Mouse (Mus musculus) embryonic facial prominence, embryonic 14.5 days (tissue): Measurements from ENCODE around the gene Mlh3. TPM values are rescaled to one million over a fixed set of nuclear protein-coding genes. Genes with fewer than 3 reads are reported as not detected.

Experiments used
- ATAC-seq: fragments of 200-750 bp; cut with Nextera tagmentation; 2 replicates; pipeline ENCODE4 v1.8.0; 2017; ENCODE audit warnings: low read depth, moderate number of reproducible peaks, moderate TSS enrichment
- DNase-seq: peaks from one replicate; pipeline ENCODE4 v3.0.0-alpha.2; 2015; ENCODE audit warnings: low spot score
- H3K27ac ChIP-seq: fragments of 300-500 bp; sonication (generic); replicated peaks from 2 replicates; pipeline ENCODE4 v1.5.1; 2014; ENCODE audit warnings: low read depth, mild to moderate bottlenecking, low read length, moderate library complexity
- H3K27me3 ChIP-seq: fragments of 300-500 bp; sonication (generic); replicated peaks from 2 replicates; pipeline ENCODE4 v1.6.1; 2014; ENCODE audit warnings: low read length; ENCODE audit not compliant: control insufficient read depth, insufficient read depth
- H3K36me3 ChIP-seq: fragments of 300-500 bp; sonication (generic); 2 replicates; pipeline ENCODE4 v1.6.1; 2014; ENCODE audit warnings: low read length, mixed read lengths; ENCODE audit not compliant: control insufficient read depth, insufficient read depth
- H3K4me1 ChIP-seq: fragments of 300-500 bp; sonication (generic); 2 replicates; pipeline ENCODE4 v1.6.1; 2014; ENCODE audit warnings: antibody characterized with exemption, low read length; ENCODE audit not compliant: control insufficient read depth, insufficient read depth
- H3K4me2 ChIP-seq: fragments of 300-500 bp; sonication (generic); 2 replicates; pipeline ENCODE4 v1.6.1; 2014; ENCODE audit warnings: low read depth, mild to moderate bottlenecking, low read length, moderate library complexity, mixed read lengths
- H3K4me3 ChIP-seq: fragments of 300-500 bp; sonication (generic); 2 replicates; pipeline ENCODE4 v1.5.1; 2014; ENCODE audit warnings: low read depth, mild to moderate bottlenecking, low read length
- H3K9ac ChIP-seq: fragments of 300-500 bp; sonication (generic); 2 replicates; pipeline ENCODE4 v1.6.1; 2014; ENCODE audit warnings: low read depth, mild to moderate bottlenecking, low read length, moderate library complexity, mixed read lengths
- H3K9me3 ChIP-seq: fragments of 300-500 bp; sonication (generic); 2 replicates; pipeline ENCODE4 v1.6.1; 2016; ENCODE audit warnings: low read length; ENCODE audit not compliant: control insufficient read depth
- WGBS: fragments of 180-500 bp; shearing (Covaris S2); extraction: QIAGEN DNeasy Blood & Tissue Kit; methylation state at CpG from one replicate; pipeline ENCODE4 v1.1.7; 2014; 5-methylcytosine and 5-hydroxymethylcytosine counted together
- polyA plus RNA-seq: library from polyadenylated mRNA; unstranded; fragments of >200 nt; fragmentation: Nextera tagmentation; extraction: Ambion mirVana; gene quantifications from 2 replicates; pipeline ENCODE4 v1.2.1, GENCODE M21; 2014

Mlh3 gene
- polyA plus RNA-seq, 1 experiment from 2014 or later, result 8.3 TPM

DNA sequence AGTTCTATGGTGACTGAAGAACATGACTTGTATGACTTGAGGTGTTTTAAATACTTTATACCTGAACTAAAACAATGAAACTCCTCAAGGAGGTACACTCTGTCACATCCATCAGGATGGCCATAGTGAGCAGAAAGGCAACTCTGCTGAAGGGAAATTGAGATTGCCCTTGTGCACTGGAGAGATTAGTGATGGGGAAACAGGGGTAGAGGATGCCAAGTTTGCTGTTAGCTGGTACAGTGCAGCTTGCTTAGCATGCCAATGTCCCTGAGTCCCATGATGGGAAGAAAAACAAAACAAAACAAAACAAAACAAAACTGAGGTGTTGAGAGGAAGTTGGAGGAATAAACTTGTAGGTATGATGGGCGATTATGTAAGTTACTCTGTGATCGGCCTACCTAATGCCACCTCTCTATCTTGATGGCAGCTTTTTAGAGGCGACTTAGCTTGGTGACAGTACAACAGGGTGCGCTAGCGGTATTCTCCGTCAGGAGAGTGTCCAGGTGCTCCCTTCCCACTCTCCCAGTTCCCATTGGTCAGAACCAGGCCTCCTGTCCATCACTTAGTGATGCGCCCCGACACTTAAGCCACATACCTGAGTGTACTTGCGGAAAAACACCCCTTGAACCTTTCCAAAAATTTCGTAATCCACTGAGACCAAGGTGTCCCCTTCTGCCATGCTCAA, 9.1 kb upstream of the Mlh3 start:
- peak overlapping the region; percentile 69 for H3K4me3 ChIP-seq
- H3K9me3 ChIP-seq, result no peaks in the 10 kb centered on the region
- peak overlapping the region; percentile 81 for H3K9ac ChIP-seq
- H3K27me3 ChIP-seq, result no peaks in the 10 kb centered on the region
- peak overlapping the region; percentile 64 for H3K27ac ChIP-seq
- H3K4me2 ChIP-seq, result peak overlapping the region; percentile 70
- WGBS, result 5% methylated on average over 10 of the region's 10 CpGs
- DNase-seq (no peak), ATAC-seq (no peak)
- H3K4me1 ChIP-seq, result no peaks in the 10 kb centered on the region
- 0 out of 2 replicates have a peak, but pooled peaks cover 2% of the 10 kb centered on the region for H3K36me3 ChIP-seq

DNA sequence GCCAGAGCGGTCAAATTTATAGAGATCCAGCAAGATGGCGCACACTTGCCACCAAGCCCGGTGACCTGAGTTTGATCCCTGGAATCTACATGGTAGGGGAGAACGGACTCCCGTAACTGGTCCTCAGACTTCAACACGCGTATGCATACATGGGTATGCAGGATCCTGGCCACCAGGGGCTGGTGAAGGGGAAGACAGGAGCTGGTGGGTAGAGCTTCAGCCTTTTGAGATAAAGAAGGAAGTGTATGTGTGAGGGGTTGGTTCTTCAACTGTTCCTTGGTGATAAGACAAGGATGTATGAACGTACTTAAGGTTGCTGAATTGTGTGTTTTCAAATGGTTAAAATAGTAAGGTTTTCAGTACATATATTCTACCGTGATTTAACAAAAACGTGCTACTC, 8.5 kb upstream of the Mlh3 start:
- Histone ChIP-seq H3K27me3 (no peaks in the 10 kb centered on the region), H3K4me3 (no peak overlapping the region), H3K9ac (no peak overlapping the region), H3K4me2 (no peak overlapping the region), H3K4me1 (no peaks in the 10 kb centered on the region), H3K27ac (no peak overlapping the region), H3K36me3 (0 out of 2 replicates have a peak, but pooled peaks cover 2% of the 10 kb centered on the region), H3K9me3 (no peaks in the 10 kb centered on the region)
- DNase-seq (no peak), ATAC-seq (no peak)
- WGBS, result 96% methylated on average over 10 of the region's 10 CpGs

DNA sequence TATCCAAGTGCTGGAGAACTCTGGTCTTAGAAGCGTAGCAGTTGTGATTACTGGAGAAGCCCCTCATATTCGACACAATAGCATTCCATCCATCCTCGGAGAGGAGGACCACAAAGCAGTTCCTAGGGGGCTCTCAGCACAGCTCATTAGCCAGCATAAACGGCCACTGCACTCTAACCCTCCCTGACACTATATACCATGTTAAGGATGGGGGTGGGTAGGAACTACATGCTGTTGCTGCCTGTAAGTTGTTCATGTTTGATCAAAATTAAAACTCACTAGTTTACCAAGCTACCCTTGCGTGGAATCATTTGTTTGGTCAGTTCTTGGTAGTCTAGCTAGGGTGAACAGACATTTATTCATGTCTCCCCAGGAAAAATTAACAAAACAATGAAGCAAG, 5.9 kb upstream of the Mlh3 start:
- Histone ChIP-seq H3K36me3 (0 out of 2 replicates have a peak, but pooled peaks cover 2% of the 10 kb centered on the region), H3K9me3 (no peaks in the 10 kb centered on the region), H3K27ac (no peak overlapping the region), H3K4me3 (no peak overlapping the region), H3K27me3 (no peaks in the 10 kb centered on the region), H3K4me1 (peaks cover 4% of the 10 kb centered on the region; the same call in 1 of the 2 replicates), H3K9ac (no peak overlapping the region), H3K4me2 (no peak overlapping the region)
- ATAC-seq (no peak), DNase-seq (no peak)
- WGBS, result 78% methylated on average over 5 of the region's 5 CpGs

DNA sequence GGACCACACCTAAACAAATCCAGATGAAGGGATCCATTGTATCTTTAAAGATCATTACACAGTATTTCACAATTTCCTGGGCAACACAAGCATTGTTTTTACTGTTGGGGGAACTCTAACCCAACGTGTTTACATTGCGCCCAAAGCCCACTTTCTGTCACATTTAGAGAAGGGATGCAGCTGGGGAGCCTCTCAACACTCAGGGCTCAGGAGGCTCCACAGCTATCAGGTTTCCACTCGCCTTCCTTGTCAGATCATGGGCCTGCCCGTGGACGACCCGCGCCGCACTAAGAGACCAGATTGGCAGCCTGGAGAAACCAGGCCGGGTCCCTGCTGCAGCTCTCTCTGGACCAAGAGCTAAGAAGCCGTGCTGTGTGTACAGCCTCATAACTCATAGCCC, 3.1 kb upstream of the Mlh3 start:
- Histone ChIP-seq H3K36me3 (0 out of 2 replicates have a peak, but pooled peaks cover 2% of the 10 kb centered on the region), H3K4me2 (no peak overlapping the region), H3K4me1 (peaks cover 13% of the 10 kb centered on the region), H3K27me3 (no peaks in the 10 kb centered on the region), H3K4me3 (no peak overlapping the region), H3K9ac (no peak overlapping the region), H3K9me3 (no peaks in the 10 kb centered on the region), H3K27ac (peak overlapping the region; percentile 61)
- WGBS, result 24% methylated on average over 10 of the region's 10 CpGs
- ATAC-seq, result peak; percentile 62
- peak; percentile 72 for DNase-seq

DNA sequence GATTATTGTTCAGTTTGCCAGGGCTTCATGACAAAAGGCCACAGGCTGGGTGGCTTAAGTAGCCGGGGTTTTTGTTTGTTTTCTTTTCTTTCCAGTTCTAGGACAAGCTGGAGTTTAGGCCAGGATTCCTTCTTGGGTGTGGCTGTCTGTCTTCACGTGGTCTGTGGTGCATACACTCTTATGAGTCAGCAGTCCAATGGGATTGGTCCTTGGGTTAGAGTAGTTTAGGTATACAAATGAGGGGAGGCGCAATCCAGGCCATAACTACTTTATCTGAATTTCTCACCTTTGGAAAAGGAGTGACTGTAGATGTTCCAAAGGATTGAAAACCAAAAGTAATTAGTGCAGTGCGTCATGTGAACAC, 1.4 kb upstream of the Mlh3 start:
- DNase-seq (no peak), ATAC-seq (no peak)
- H3K9ac ChIP-seq, result no peak overlapping the region
- H3K27ac ChIP-seq, result no peak overlapping the region
- H3K4me3 ChIP-seq, result no peak overlapping the region
- no peaks in the 10 kb centered on the region for H3K9me3 ChIP-seq
- WGBS, result 67% methylated on average over 4 of the region's 4 CpGs
- no peak overlapping the region for H3K4me2 ChIP-seq
- H3K4me1 ChIP-seq, result peaks cover 13% of the 10 kb centered on the region
- H3K36me3 ChIP-seq, result 0 out of 2 replicates have a peak, but pooled peaks cover 2% of the 10 kb centered on the region
- no peaks in the 10 kb centered on the region for H3K27me3 ChIP-seq

DNA sequence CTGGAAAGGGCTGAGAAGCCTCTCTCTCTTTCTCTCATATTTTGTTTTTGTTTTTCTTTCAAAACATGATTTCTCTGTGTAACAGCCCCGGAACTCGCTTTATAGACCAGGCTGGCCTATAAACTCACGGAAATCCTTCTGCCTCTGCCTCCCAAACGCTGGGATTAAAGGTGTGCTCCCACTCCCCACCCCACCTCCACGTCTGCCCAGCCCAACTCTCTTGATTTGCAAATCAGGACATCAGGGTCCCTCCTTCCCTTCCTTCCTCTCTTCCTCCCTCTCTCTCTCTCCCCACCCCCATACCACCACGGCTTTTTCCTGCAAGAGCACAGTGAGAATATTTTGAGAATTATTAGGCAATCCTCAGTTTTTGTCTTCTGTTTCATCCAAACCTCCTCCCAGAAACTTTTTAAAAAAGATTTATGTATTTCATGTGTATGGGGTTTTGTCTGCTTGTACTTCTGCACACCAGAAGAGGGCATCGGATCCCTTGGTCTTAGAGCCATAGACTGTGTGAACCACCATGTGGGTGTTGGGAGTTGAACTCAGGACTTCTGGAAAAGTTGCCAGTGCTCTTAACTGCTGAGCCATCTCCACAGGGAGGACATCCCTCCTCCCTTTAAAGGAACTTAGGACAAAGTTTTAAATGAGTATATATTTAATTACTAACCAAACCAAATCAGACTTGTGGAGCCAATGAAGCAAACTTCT, 888 bp upstream of the Mlh3 start:
- no peak for DNase-seq
- Histone ChIP-seq H3K9me3 (no peaks in the 10 kb centered on the region), H3K4me2 (peak overlapping the region; percentile 66; the same call in 1 of the 2 replicates), H3K4me3 (no peak overlapping the region), H3K27ac (no peak overlapping the region), H3K9ac (no peak overlapping the region), H3K36me3 (0 out of 2 replicates have a peak, but pooled peaks cover 2% of the 10 kb centered on the region), H3K27me3 (no peaks in the 10 kb centered on the region), H3K4me1 (peaks cover 13% of the 10 kb centered on the region)
- ATAC-seq, result no peak
- 81% methylated on average over 7 of the region's 7 CpGs for WGBS

DNA sequence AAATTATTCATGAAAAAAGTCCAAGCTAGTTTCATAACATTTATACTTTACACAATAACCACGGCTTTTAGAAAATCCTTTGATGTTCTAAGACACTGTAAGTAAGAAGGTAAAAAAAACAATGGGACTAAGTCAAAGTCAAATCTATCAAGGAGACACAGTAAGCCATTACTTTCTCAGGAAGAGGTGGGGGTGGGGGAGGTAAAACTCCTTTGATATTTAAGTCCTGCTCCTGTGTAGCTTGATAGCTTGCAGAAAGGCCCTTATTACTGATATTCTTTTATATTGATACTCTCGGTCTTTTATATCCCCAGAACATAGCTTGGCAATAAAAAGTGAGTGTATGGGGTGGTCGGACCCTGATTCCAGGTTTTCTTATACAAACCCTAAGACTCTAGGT, 578 bp downstream of the Mlh3 start:
- Histone ChIP-seq H3K9ac (peak overlapping the region; percentile 74), H3K4me3 (peak overlapping the region; percentile 58), H3K27ac (peak overlapping the region; percentile 90), H3K27me3 (no peaks in the 10 kb centered on the region), H3K4me2 (peak overlapping the region; percentile 66), H3K4me1 (peaks cover 21% of the 10 kb centered on the region), H3K36me3 (no peaks in the 10 kb centered on the region), H3K9me3 (no peaks in the 10 kb centered on the region)
- DNase-seq, result no peak
- 32% methylated on average over 3 of the region's 3 CpGs for WGBS
- ATAC-seq, result no peak

DNA sequence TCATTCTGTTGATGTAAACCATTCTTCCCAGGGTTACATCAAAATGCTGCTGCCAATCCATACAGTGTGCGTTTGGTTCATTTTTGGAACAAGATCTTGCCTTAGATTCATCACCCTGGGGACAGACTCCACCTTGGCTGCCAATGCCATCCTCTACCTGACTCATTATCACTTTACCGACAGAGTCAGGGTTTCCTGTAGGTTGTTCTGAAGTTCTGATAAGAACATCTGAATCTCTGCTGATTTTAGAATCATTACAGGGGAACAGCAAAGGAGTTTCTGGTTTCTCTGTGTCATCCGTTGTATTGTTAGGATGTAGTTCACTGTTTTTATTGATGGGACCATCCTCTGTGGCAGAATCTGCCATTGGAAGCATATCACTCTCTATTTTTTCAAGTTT, 4.2 kb downstream of the Mlh3 start:
- 92% methylated on average over 3 of the region's 3 CpGs for WGBS
- Histone ChIP-seq H3K4me1 (peaks cover 29% of the 10 kb centered on the region), H3K9me3 (no peaks in the 10 kb centered on the region), H3K36me3 (no peaks in the 10 kb centered on the region), H3K27me3 (no peaks in the 10 kb centered on the region), H3K4me3 (no peak overlapping the region), H3K27ac (no peak overlapping the region), H3K9ac (no peak overlapping the region), H3K4me2 (no peak overlapping the region)
- DNase-seq (no peak), ATAC-seq (no peak)
